Mouse (Mus musculus) hematopoietic stem cell, adult 5-6 weeks (primary cell): Measurements from ENCODE around the gene Golga1. TPM values are rescaled to one million over a fixed set of nuclear protein-coding genes. Genes with fewer than 3 reads are reported as not detected.

Source experiments
- ATAC-seq, 2 experiments: fragments of 125-278 bp in 1 of 2; replicated peaks in 1 of 2; 2 replicates each; pipeline ENCODE4 v1.8.0; 2016 to 2017; ENCODE audit warnings: inconsistent platforms in 2 of 2, mild to moderate bottlenecking in 2 of 2, moderate number of reproducible peaks in 2 of 2, low read depth in 1 of 2, moderate TSS enrichment in 1 of 2; ENCODE audit not compliant: low FRiP score in 2 of 2, poor library complexity in 2 of 2, severe bottlenecking in 2 of 2, insufficient read depth in 1 of 2, low TSS enrichment in 1 of 2
- total RNA-seq: library from RNA; stranded (forward); fragments of 172-1452, 232-1000 nt; gene quantifications from 2 replicates; pipeline ENCODE4 v1.2.3, GENCODE M21; 2017

The Golga1 gene
- total RNA-seq, 1 experiment from 2014 or later, result 27.3 TPM

- ATAC-seq, result no peak
Observed at GRCm38 (mm10) chr2:38988929-38989328, 76.4 kb downstream of the Golga1 start.

DNA sequence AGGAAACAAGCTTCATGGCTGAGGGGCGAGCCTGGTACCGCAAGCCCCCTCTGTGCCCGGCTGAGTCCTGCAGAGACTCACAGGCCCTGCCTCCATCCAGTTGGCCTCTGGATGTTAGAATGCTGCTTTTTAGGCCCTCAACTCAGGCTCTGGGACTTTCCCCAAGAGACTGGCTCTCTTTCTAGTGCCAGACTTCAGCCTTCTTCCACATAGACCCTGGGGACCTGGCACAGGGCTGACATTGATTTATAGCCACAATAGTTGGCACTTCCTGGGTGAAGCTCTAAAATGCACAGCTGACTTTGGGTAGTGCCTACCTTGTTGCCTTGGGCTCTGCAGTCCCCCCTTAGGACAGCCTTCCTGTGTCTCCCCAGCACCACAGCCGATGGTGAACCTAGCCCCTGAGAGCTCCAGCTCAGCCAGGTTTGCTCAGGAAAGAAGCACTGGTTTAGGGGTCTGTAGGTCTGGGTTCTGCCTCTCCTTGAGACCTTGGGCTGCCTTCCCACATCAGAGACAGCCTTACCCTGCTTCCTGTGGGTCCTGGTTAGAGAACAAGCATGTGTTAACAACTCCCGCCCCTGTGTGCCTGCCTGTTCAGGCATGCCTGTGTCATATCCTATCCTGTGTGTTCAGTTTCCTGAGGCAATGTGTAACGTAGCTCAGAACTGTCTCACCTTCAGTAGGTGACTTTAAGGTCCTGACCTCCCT lies 77.4 kb downstream of the Golga1 start:
- ATAC-seq, result peak; percentile 35 to 54; a peak in 1 of 4 replicates

DNA sequence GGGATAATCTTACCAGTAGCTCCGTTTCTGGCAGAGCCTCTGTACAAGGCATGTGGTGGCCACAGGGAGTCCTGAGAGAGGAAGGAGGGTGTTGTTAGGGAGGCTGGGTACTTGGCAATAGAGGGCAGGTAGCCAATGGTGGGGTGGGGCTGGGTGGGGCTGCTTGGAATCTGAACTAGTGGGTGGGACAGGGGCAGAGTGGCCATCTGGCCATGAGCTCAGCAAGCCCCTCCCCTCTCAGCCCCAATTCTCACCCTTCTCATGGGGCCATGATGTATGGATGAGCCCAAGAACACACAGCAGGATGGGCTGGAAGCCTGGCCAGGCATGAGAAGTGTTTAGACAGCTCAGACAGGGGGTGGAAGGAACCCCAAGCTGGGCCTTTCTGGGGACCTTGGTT lies 78.0 kb downstream of the Golga1 start:
- ATAC-seq, result no peak

GRCm38 (mm10) chr2:38986580-38986979 lies 78.8 kb downstream of the Golga1 start:
- peak; percentile 63 to 79 for ATAC-seq

DNA sequence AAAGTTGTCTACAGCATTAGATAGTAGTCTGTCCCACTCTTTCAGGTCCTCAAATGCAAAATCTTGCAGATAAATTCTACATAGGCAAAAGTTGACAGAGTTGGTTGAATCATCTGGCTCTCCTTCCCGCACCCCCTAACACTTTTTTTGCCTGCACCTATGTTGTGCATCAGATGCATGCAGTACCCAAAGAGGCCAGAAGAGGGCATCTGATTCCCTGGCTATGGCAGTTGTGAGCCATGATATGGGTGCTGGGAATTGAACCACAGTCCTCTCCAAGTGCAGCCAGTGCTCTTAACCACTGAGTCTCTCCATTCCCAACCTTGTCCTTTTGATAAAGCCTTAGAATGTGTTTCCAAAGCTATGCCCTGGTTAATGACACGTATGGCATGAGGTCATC lies 81.9 kb downstream of the Golga1 start:
- ATAC-seq, result no peak

GRCm38 (mm10) chr2:38977837-38978236 lies 87.5 kb downstream of the Golga1 start:
- no peak for ATAC-seq

GRCm38 (mm10) chr2:38975941-38976805 lies 89.2 kb downstream of the Golga1 start:
- no peak for ATAC-seq

DNA sequence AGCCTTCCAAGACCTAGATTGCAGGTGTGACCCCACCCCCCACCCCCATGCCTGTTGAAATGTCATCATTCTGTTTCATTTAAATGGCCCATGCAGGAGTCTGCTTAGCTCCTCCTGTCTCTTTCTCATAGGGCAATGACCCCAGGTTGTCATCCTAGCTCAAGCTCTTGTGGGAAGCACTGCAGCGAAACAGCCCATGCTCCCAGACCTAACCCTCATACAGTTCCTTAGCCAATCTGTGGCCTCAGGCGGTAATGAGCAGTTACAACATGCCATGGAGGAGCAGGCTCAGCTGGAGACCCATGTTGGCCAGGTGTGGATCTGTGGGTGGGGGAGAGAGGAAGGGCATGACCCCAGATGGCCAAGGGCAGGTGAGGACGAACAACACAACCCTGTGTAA lies 90.2 kb downstream of the Golga1 start:
- no peak for ATAC-seq

DNA sequence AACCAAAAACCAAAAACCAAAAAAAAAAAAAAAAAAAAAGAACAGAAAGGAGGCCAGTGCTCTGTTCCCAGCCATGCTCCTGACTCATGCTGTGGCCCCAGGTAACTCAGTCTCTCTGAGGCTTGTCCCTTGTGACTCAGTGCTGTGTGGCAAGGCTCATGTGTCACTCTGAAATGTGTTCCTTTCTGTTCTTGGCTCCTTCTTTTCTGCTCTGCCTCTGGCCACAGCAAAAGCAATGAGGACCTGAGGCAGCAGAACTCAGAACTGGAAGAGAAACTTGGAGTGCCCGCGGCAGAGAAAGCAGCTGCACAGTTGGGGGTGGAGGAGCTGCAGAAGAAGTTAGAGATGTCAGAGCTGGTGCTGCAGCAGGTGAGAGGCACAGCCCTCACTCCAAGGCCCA lies 91.2 kb downstream of the Golga1 start:
- no peak for ATAC-seq

DNA sequence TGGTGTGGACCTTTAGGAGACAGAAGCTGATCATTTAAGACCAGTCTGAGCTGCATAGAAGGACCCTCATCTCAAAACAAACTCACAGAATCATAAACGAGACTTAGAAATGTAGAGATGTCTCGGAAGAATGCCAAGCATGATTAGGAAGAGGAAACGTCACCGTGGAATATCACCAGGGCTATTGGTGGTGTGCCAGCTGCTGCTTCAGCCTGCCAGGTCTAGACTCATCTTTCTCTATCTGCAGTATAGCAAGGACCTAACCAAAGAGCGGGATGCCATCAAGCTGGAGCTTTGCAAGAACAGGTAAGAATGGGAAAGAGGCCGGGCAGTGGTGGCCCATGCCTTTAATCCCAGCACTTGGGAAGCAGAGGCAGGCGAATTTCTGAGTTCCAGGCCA lies 91.6 kb downstream of the Golga1 start:
- ATAC-seq, result no peak

- ATAC-seq, result no peak
Observed at GRCm38 (mm10) chr2:38973223-38973622, 92.1 kb downstream of the Golga1 start.

DNA sequence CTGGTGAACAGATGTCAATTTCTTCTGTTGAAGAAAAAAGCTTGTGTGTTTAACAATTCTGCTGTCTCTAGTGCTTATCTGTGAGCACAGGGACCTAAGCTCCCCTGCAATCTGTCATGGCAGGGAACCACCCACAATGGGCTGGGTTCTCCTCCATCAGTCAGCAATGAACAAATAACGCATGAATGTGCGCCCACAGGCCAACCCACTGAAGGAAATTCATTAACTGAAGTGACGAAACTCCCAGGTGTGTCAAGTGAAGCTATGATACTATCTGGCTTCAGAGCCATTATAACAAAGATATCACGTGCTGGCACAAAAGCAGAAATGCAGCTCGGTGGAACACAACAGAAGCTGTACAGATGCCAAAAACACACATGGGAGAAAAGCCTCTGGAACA lies 95.3 kb downstream of the Golga1 start:
- ATAC-seq, result peak; percentile 27 to 36; a peak in 1 of 4 replicates

DNA sequence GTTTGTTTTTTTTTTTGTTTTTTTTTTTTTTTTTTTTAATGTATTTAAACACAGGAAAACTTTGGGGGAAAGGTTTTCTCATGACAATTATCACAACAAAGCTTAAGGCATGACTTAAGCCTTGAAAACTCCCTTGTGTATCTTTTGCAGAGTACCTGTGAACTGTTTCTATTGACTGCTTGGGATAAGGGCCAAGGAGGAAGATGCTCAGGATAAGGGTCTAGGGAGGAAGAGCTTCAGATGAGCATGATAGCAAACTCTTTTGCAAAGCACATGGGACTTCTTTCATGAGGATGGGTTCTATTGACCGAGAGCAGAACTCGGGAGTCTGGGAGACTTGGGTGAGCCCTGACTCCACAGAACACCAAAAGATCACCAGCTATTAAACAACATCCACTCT lies 95.7 kb downstream of the Golga1 start:
- no peak; a peak in 1 of 4 replicates for ATAC-seq

Other genes starting within 250 kb of the Golga1 start
- 0.13 and 3.2 TPM in 2 replicates for gene Nr6a1, start 137.9 kb downstream of the Golga1 start, total RNA-seq
- gene Olfml2a, start 133.6 kb downstream of the Golga1 start, total RNA-seq, result 0.25 TPM in 1 of 2 replicates, not detected in the other
- gene Wdr38, start 68.1 kb downstream of the Golga1 start, total RNA-seq, result 0.44 and 0.65 TPM in 2 replicates
- 61.2 and 64.3 TPM in 2 replicates for gene Arpc5l, start 60.2 kb downstream of the Golga1 start, total RNA-seq
- 1,207 and 1,504 TPM in 2 replicates for gene Rpl35, start 59.9 kb downstream of the Golga1 start, total RNA-seq
- 17.8 and 25.8 TPM in 2 replicates for gene Scai, start 125.2 kb upstream of the Golga1 start, total RNA-seq
- 50.3 and 66.5 TPM in 2 replicates for gene Ppp6c, start 160.9 kb upstream of the Golga1 start, total RNA-seq